Comparison of ENCODE assay signal across 12 mouse cellular contexts in genomic region chr3:146474428-146474827, GRCm38 (mm10).
"Had no signal": no experiment of that assay in that cellular context is flagged by ENCODE, and none has a peak within 500 bp of the region (broad histone marks: within the 10 kb centered on the region; RNA-seq: fewer than 3 reads in every experiment).

No protein-coding gene starts in this region.

- H3K4me3 ChIP-seq: intestine, embryonic 15.5 days; left cerebral cortex, adult 2 months; liver, embryonic 13.5 days had no signal

- ATAC-seq: intestine, embryonic 15.5 days had no signal

- H3K36me3 ChIP-seq: intestine, embryonic 15.5 days; liver, embryonic 13.5 days had no signal

- H3K9me3 ChIP-seq: intestine, embryonic 15.5 days; liver, embryonic 13.5 days had no signal

- H3K9ac ChIP-seq: intestine, embryonic 15.5 days; liver, embryonic 13.5 days had no signal

- H3K27me3 ChIP-seq: intestine, embryonic 15.5 days; liver, embryonic 13.5 days had no signal

- H3K4me1 ChIP-seq: intestine, embryonic 15.5 days; liver, embryonic 13.5 days had no signal

- H3K4me2 ChIP-seq: intestine, embryonic 15.5 days; liver, embryonic 13.5 days; midbrain, embryonic 11.5 days had no signal

- DNase-seq: layer of hippocampus, postnatal 36 days; liver, embryonic 13.5 days; lung, adult 2 months; lung, postnatal 14 days; lung, postnatal 4 days; midbrain, embryonic 14.5 days; thymus, postnatal 25 days had no signal

- H3K27ac ChIP-seq: intestine, embryonic 15.5 days; kidney, postnatal 0 days; left cerebral cortex, adult 2 months; liver, embryonic 13.5 days; stomach, postnatal 0 days had no signal
